Mouse (Mus musculus): ENCODE results near the gene Pex7. TPM values are rescaled to one million over a fixed set of nuclear protein-coding genes. Genes with fewer than 3 reads are reported as not detected.

The Pex7 gene
- polyA plus RNA-seq, 1 experiment from 2014 or later: 33.1 TPM

DNA sequence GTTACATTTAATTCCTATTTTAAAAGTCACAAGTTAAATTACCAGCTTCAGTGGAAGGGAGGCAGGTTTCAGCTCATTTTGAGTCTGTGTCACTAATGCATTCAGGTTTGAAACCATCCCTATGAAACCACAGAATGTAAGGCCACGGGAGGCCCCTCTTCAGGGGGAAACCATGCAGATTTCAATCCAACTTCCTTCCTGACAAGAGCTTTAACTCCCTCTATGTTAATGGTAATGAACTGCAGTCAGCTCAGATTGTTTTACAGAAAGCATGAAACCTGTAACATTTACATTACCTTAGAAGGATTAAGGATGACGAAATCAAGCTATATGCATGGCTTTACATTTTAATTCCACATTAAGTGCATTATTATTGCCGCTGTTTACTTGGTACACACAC lies 15.8 kb downstream of the Pex7 start:
- Histone ChIP-seq H3K4me1 (peaks cover 4% of the 10 kb centered on the region; the same call in 1 of the 2 replicates), H3K27me3 (ENCODE audit: low read depth, poor library complexity, severe bottlenecking) (no peaks in the 10 kb centered on the region), H3K27ac (replicated peaks) (no peak overlapping the region), H3K36me3 (peaks cover 12% of the 10 kb centered on the region; the same call in 1 of the 2 replicates), H3K4me3 (no peak overlapping the region), H3K9me3 (replicated peaks) (no peaks in the 10 kb centered on the region)
- DNase-seq (ENCODE audit: low spot score): no peak
- 59% methylated on average over 3 of the region's 3 CpGs for WGBS

DNA sequence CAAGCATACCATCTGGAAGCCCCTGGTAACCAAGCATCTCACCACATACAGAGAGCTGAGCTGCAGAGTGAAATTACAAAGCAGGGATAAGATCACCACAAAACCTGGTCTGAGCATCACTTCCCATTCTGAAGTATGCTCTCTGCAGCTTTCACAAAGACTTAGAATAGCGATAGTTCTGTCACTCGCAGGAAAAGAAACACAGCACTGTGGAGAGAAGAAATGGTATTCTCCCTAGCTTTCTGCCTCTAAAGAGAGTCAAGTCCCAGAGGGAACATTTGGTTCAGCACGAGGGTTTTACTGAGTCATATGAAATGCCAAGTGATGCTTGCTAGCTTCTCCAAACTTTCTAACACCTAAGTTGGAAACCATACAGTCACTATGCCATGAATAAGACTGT lies 17.6 kb downstream of the Pex7 start:
- WGBS: 81% methylated on average over 3 of the region's 3 CpGs
- DNase-seq (ENCODE audit: low spot score): no peak

DNA sequence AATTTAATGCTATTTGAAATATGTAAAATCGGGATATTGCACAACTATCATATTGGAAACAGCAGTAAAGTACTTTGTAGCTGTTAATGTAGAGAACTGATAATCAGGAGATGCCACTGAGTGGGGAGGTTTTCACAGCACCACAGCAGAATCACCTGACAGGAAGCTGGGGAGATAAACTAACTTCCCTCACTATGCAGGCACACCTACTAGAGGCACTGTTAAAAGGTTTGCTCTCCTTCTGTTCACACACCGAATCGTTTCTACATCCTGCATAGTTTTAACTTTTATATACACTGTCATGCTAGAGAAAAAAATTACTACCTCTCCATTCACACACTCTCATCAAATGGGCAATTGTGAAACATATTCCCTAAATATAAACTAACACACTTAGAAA lies 21.2 kb downstream of the Pex7 start:
- no peak overlapping the region for H3K4me3 ChIP-seq
- H3K27me3 ChIP-seq (ENCODE audit: low read depth, poor library complexity, severe bottlenecking): no peaks in the 10 kb centered on the region
- no peak overlapping the region for H3K27ac ChIP-seq (replicated peaks)
- H3K4me1 ChIP-seq: no peaks in the 10 kb centered on the region
- H3K36me3 ChIP-seq: peaks cover 19% of the 10 kb centered on the region; the same call in 1 of the 2 replicates
- 87% methylated on average over 3 of the region's 3 CpGs for WGBS
- H3K9me3 ChIP-seq (replicated peaks): no peaks in the 10 kb centered on the region
- DNase-seq (ENCODE audit: low spot score): no peak

More for the DNA sequence above, 17.6 kb downstream of the Pex7 start:
- Histone ChIP-seq H3K27me3 (ENCODE audit: low read depth, poor library complexity, severe bottlenecking) (no peaks in the 10 kb centered on the region), H3K9me3 (replicated peaks) (no peaks in the 10 kb centered on the region), H3K4me3 (no peak overlapping the region), H3K4me1 (peaks cover 4% of the 10 kb centered on the region; the same call in 1 of the 2 replicates), H3K36me3 (peaks cover 12% of the 10 kb centered on the region; the same call in 1 of the 2 replicates), H3K27ac (replicated peaks) (no peak overlapping the region)

DNA sequence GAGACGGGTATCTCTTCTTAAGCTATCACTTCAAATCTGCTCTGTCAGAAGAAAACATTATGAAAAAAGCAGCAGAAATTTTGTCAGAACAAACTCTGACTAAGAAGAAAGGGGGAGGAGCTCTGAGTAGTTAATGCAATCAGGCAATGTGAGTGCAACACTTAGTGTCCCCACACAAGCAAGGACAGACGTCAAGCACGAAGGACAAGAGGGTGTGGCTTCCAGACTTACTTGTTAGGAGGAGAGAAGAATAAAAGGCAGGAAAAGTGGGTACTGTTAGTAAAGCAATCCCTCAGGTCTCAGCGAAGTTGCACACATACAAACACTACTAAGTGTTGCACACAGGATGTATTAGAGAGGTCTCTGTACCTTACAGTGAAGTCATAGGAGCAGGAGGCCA lies 23.1 kb downstream of the Pex7 start:
- H3K27me3 ChIP-seq (ENCODE audit: low read depth, poor library complexity, severe bottlenecking): no peaks in the 10 kb centered on the region
- DNase-seq (ENCODE audit: low spot score): no peak
- no peaks in the 10 kb centered on the region for H3K4me1 ChIP-seq
- H3K36me3 ChIP-seq: peaks cover 19% of the 10 kb centered on the region; the same call in 1 of the 2 replicates
- WGBS: 82% methylated on average over 4 of the region's 4 CpGs
- no peak overlapping the region for H3K27ac ChIP-seq (replicated peaks)
- no peaks in the 10 kb centered on the region for H3K9me3 ChIP-seq (replicated peaks)
- H3K4me3 ChIP-seq: no peak overlapping the region

DNA sequence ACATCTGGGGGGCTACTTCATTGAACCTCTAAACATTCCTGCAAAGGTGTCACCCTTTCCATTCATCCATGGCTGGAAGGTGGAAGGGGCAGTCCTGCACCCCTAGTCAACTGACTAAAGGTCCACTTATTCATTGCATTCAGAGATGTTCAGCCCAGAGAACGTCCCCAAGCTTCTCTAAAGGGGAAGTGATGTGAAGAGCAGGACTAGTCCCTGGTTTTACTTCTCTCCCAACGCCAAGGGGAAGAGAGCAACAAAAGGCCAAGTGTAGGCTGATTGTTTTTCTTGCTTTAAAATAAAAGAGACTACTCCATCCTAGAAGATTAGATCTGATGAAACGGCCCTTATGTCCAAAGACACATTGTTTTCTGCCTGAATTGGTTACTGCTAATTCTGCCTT lies 27.1 kb downstream of the Pex7 start:
- Histone ChIP-seq H3K36me3 (peaks cover 10% of the 10 kb centered on the region; the same call in 1 of the 2 replicates), H3K27ac (replicated peaks) (no peak overlapping the region), H3K9me3 (replicated peaks) (no peaks in the 10 kb centered on the region), H3K27me3 (ENCODE audit: low read depth, poor library complexity, severe bottlenecking) (no peaks in the 10 kb centered on the region), H3K4me1 (peaks cover 13% of the 10 kb centered on the region), H3K4me3 (no peak overlapping the region)
- DNase-seq (ENCODE audit: low spot score): no peak
- WGBS: 76% methylated on average over 3 of the region's 3 CpGs

DNA sequence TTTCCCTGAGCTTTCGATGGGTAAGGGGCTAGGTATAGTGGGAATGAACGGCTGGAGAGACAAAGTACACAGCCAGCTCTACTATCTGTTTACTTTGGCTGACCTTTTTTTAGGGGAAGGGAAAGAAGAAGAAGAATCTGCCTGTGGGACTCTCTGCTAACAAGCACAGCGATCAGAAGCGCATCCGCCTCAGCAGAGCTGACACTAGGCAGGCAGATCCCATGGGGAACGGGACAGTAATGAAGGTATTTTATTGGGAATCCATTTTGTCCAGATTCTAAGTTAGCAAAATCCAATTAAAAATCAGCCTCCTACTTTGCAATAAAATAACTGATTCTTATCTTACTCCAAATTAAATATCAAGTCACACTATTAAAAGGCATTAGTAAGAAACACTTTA lies 28.3 kb downstream of the Pex7 start:
- 77% methylated on average over 6 of the region's 6 CpGs for WGBS
- Histone ChIP-seq H3K36me3 (peaks cover 5% of the 10 kb centered on the region; the same call in 1 of the 2 replicates), H3K9me3 (replicated peaks) (no peaks in the 10 kb centered on the region), H3K27me3 (ENCODE audit: low read depth, poor library complexity, severe bottlenecking) (no peaks in the 10 kb centered on the region), H3K4me3 (no peak overlapping the region), H3K27ac (replicated peaks) (no peak overlapping the region), H3K4me1 (peaks cover 13% of the 10 kb centered on the region)
- DNase-seq (ENCODE audit: low spot score): no peak

DNA sequence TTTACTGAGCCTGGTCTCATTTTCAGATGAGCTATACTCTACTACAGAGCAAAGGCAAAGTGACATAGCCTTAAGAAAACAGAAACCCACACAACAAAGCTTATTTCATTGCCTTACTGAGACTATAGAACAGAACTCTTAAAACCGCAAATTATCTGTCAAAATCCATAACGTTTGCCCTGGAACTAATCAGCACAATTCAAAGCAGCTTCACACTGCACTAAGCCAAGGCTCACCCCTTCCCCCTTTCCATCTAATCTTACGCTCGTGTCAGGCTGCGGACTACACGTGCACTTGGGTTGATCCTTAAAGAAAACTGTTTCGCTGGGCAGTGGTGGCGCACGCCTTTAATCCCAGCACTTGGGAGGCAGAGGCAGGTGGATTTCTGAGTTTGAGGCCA lies 29.8 kb downstream of the Pex7 start:
- WGBS: 85% methylated on average over 9 of the region's 9 CpGs
- no peak for DNase-seq (ENCODE audit: low spot score)
- H3K27ac ChIP-seq (replicated peaks): no peak overlapping the region
- H3K4me3 ChIP-seq: no peak overlapping the region
- no peaks in the 10 kb centered on the region for H3K36me3 ChIP-seq
- peaks cover 13% of the 10 kb centered on the region for H3K4me1 ChIP-seq
- H3K9me3 ChIP-seq (replicated peaks): no peaks in the 10 kb centered on the region
- no peaks in the 10 kb centered on the region for H3K27me3 ChIP-seq (ENCODE audit: low read depth, poor library complexity, severe bottlenecking)

DNA sequence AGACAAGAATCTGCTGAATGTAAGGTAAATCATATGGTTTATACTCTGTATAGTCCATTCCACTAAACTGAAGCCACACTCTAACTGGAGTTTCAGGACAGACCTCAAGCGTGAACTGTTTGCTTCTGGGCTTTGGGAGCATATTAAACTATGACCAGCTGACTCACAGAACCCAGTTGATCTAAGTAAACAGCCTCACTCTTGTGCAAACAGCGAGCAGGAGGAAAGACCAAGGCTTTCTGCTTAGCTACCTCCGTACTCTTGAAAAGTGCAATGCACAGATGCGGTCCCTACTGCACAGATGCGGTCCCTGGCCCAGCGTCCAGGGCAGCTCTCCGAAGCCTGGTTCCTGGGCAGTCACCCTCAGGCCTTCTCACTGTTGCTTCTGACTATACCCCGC lies 30.2 kb downstream of the Pex7 start:
- Histone ChIP-seq H3K4me1 (peaks cover 13% of the 10 kb centered on the region), H3K27me3 (ENCODE audit: low read depth, poor library complexity, severe bottlenecking) (no peaks in the 10 kb centered on the region), H3K27ac (replicated peaks) (no peak overlapping the region), H3K4me3 (no peak overlapping the region), H3K9me3 (replicated peaks) (no peaks in the 10 kb centered on the region), H3K36me3 (no peaks in the 10 kb centered on the region)
- 86% methylated on average over 8 of the region's 8 CpGs for WGBS
- no peak for DNase-seq (ENCODE audit: low spot score)

DNA sequence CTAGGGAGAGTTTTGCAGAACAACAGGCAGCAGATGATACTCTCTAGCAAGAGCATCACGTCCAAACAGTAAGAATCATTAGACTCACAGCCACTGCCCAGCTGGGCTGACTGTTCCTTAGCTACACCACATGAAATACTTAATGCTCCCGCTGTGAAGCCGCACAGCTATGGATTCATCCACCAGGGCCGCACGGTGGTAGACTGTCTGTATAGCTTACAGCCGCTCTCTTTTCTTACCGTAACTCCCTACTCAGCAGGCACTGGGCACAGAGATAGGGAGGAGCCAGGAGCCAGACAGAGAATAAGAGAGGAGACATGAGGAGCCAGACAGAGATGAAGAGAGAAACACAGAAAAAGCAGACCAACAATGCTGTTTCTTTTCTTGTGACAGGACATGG lies 30.8 kb downstream of the Pex7 start:
- Histone ChIP-seq H3K4me3 (no peak overlapping the region), H3K27ac (replicated peaks) (no peak overlapping the region; the same call in 1 of the 2 replicates), H3K4me1 (peaks cover 13% of the 10 kb centered on the region), H3K36me3 (no peaks in the 10 kb centered on the region), H3K27me3 (ENCODE audit: low read depth, poor library complexity, severe bottlenecking) (no peaks in the 10 kb centered on the region), H3K9me3 (replicated peaks) (no peaks in the 10 kb centered on the region)
- DNase-seq (ENCODE audit: low spot score): no peak
- whole genome bisulfite sequencing: 62% methylated on average over 7 of the region's 7 CpGs

DNA sequence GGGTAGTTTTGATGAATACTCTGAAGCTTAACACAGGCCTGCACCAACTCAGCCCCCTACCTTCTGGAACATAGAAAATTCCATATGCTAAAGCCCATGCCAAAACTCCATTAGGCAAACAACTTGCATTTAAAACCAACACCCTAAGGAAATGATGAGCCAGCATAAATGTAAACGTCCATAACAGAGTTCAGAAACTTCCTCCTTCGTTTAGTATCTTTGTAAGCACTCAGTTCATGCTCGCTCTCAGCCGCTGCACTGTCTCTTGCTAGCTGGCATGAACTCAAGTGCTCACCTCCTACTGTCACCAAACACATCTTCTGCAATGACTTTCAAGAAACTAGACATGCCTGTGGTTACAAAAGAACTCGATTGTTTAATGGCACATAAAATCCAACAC lies 32.1 kb downstream of the Pex7 start:
- H3K27ac ChIP-seq (replicated peaks): no peak overlapping the region
- no peaks in the 10 kb centered on the region for H3K9me3 ChIP-seq (replicated peaks)
- no peak for DNase-seq (ENCODE audit: low spot score)
- no peaks in the 10 kb centered on the region for H3K36me3 ChIP-seq
- 95% methylated on average over 5 of the region's 5 CpGs for WGBS
- H3K27me3 ChIP-seq (ENCODE audit: low read depth, poor library complexity, severe bottlenecking): no peaks in the 10 kb centered on the region
- H3K4me1 ChIP-seq: peaks cover 19% of the 10 kb centered on the region
- H3K4me3 ChIP-seq: no peak overlapping the region

DNA sequence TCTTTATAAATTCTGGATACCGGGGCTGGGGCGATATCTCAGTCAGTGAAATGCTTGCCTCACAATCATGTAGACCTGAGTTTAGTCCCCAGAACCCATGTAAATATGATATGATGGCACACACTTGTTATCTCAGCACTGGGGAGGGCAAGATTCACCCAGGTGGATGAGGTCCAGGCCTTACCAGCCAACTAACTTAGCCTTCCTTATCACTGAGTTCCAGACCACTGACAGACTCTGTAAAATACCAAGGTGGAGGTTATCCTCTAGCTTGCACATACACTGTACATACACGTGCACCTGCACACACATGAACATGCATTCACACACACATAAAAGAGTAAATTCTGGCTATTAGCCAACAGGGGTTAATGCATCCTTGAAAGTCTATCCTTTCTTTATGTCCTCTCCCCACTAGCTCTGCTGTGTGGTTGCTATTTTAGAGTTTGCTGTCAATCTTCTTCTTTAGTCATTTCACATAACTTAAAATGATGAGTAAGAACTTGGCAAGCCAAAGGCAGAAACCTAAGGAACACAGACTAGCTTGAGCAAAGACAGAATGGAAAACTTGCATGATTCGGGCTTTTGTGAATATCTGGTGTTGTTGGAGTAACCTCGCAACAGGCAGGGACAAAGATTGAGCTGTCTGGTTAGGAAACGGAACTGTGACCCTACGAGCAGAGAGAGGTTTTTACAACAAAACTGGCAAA lies 51.7 kb downstream of the Pex7 start:
- H3K36me3 ChIP-seq: no peaks in the 10 kb centered on the region
- peaks cover 14% of the 10 kb centered on the region for H3K4me1 ChIP-seq
- no peaks in the 10 kb centered on the region for H3K9me3 ChIP-seq (replicated peaks)
- peaks cover 43% of the 10 kb centered on the region for H3K27me3 ChIP-seq (ENCODE audit: low read depth, poor library complexity, severe bottlenecking)
- 92% methylated on average over 7 of the region's 7 CpGs for WGBS
- DNase-seq (ENCODE audit: low spot score): no peak
- H3K27ac ChIP-seq (replicated peaks): no peak overlapping the region
- no peak overlapping the region for H3K4me3 ChIP-seq

DNA sequence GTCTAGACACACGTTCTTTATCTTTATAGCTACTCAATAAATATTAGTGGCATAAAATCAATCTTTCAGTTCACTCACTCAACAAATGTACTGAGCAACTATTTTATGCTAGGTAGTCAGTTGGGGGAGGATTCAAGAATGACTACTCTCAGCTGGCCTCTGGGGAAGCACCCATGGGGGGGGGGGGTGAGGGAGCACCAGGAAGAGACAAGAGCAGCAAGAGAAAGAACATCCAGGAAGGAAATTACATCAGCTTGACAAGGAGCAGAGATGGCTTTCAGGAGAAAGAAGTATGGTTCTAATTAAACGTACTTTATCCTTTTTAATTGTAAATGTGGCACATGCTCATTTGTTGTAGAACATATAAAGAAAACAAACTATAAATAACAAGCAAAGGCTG lies 53.9 kb downstream of the Pex7 start:
- Histone ChIP-seq H3K36me3 (no peaks in the 10 kb centered on the region), H3K27ac (replicated peaks) (no peak overlapping the region), H3K27me3 (ENCODE audit: low read depth, poor library complexity, severe bottlenecking) (peaks cover 65% of the 10 kb centered on the region), H3K4me1 (peaks cover 32% of the 10 kb centered on the region), H3K4me3 (no peak overlapping the region), H3K9me3 (replicated peaks) (no peaks in the 10 kb centered on the region)
- no peak for DNase-seq (ENCODE audit: low spot score)
- 87% methylated on average over 2 of the region's 2 CpGs for whole genome bisulfite sequencing

DNA sequence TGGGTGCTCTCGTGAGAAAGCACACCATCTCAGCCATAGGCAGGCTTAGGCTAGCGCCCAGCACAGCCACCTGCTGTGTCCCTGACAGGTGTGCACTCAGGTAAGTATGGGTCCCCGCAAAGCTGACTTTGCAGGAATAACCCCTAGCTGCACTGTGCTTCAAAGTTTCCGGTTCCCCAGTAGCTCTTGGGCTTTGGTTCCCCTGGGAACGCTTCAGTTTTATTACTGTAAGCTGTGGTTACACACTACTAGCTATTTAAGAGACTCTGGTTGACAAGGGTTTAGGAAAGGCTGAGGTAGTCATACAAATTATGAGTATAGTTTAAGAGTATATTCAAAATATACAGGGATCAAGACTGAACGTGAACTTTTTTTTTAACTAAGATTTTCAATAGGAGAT lies 54.7 kb downstream of the Pex7 start:
- Histone ChIP-seq H3K4me1 (peaks cover 32% of the 10 kb centered on the region), H3K9me3 (replicated peaks) (no peaks in the 10 kb centered on the region), H3K27me3 (ENCODE audit: low read depth, poor library complexity, severe bottlenecking) (peaks cover 73% of the 10 kb centered on the region), H3K36me3 (no peaks in the 10 kb centered on the region), H3K4me3 (no peak overlapping the region), H3K27ac (replicated peaks) (no peak overlapping the region)
- DNase-seq (ENCODE audit: low spot score): no peak
- WGBS: 38% methylated on average over 6 of the region's 6 CpGs

Measured in midbrain, embryonic 10.5 days (tissue).